Mouse (Mus musculus) lung, embryonic 16.5 days (tissue): Measurements from ENCODE around the gene Strada. TPM values are rescaled to one million over a fixed set of nuclear protein-coding genes. Genes with fewer than 3 reads are reported as not detected.
"Not testable (repeated sequence)": the region's sequence is repeated elsewhere in the genome, so short reads cannot be mapped to it uniquely, and the experiment has no call there.

Source experiments
- ATAC-seq: fragments of 200-750 bp; cut with Nextera tagmentation; 2 replicates; pipeline ENCODE4 v1.8.0; 2017; ENCODE audit warnings: low read depth, mild to moderate bottlenecking, moderate library complexity
- H3K27ac ChIP-seq: fragments of 300-500 bp; sonication (generic); 2 replicates; pipeline ENCODE4 v1.5.1; 2014; ENCODE audit warnings: mild to moderate bottlenecking, control low read depth, low read length
- H3K27me3 ChIP-seq: fragments of 300-500 bp; sonication (generic); 2 replicates; pipeline ENCODE4 v1.6.1; 2014; ENCODE audit warnings: low read depth, low read length, mixed read lengths; ENCODE audit not compliant: control insufficient read depth, insufficient read depth
- H3K36me3 ChIP-seq: fragments of 300-500 bp; sonication (generic); 2 replicates; pipeline ENCODE4 v1.6.1; 2014; ENCODE audit warnings: low read length; ENCODE audit not compliant: control insufficient read depth, insufficient read depth
- H3K4me1 ChIP-seq: fragments of 300-500 bp; sonication (generic); replicated peaks from 2 replicates; pipeline ENCODE4 v1.6.1; 2014; ENCODE audit warnings: low read length, mixed read lengths; ENCODE audit not compliant: control insufficient read depth, insufficient read depth
- H3K4me2 ChIP-seq: fragments of 300-500 bp; sonication (generic); 2 replicates; pipeline ENCODE4 v1.6.1; 2014; ENCODE audit warnings: low read depth, low read length, control low read depth
- H3K4me3 ChIP-seq: fragments of 300-500 bp; sonication (generic); 2 replicates; pipeline ENCODE4 v1.5.1; 2014; ENCODE audit warnings: mild to moderate bottlenecking, low read length, control low read depth
- H3K9ac ChIP-seq: fragments of 300-500 bp; sonication (generic); 2 replicates; pipeline ENCODE4 v1.6.1; 2014; ENCODE audit warnings: low read length, control low read depth
- H3K9me3 ChIP-seq: fragments of 300-500 bp; sonication (generic); 2 replicates; pipeline ENCODE4 v1.6.1; 2016; ENCODE audit warnings: low read length; ENCODE audit not compliant: control insufficient read depth
- WGBS: fragments of 180-500 bp; shearing (Covaris S2); extraction: QIAGEN DNeasy Blood & Tissue Kit; methylation state at CpG from one replicate; pipeline ENCODE4 v1.1.7; 2014; 5-methylcytosine and 5-hydroxymethylcytosine counted together
- polyA plus RNA-seq: library from polyadenylated mRNA; unstranded; fragments of >200 nt; fragmentation: Nextera tagmentation; extraction: Ambion mirVana; gene quantifications from 2 replicates; pipeline ENCODE4 v1.2.1, GENCODE M21; 2015

Gene Strada
- polyA plus RNA-seq, 1 experiment from 2014 or later, result 24.2 TPM

DNA sequence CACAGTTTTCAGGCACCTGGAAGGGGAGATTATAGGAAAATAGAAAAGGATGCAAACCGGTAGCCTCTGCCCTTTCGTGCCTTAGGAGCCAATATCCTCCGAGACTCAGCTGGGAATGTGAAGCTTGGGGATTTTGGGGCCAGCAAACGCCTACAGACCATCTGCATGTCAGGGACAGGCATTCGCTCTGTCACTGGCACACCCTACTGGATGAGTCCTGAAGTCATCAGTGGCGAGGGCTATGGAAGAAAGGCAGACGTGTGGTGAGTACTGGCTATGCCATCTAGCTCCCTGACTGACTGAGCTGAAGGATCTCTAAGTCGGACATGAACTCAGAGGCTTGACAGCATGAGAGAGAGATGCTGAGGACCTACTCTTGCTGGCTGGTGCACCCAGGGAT, 49.8 kb downstream of the Strada start:
- Histone ChIP-seq H3K9ac (no peak overlapping the region), H3K4me2 (no peak overlapping the region), H3K36me3 (peaks cover 52% of the 10 kb centered on the region), H3K9me3 (no peaks in the 10 kb centered on the region), H3K27me3 (no peaks in the 10 kb centered on the region), H3K4me3 (no peak overlapping the region), H3K27ac (no peak overlapping the region), H3K4me1 (no peaks in the 10 kb centered on the region)
- ATAC-seq, result no peak
- 74% methylated on average over 8 of the region's 8 CpGs for WGBS

DNA sequence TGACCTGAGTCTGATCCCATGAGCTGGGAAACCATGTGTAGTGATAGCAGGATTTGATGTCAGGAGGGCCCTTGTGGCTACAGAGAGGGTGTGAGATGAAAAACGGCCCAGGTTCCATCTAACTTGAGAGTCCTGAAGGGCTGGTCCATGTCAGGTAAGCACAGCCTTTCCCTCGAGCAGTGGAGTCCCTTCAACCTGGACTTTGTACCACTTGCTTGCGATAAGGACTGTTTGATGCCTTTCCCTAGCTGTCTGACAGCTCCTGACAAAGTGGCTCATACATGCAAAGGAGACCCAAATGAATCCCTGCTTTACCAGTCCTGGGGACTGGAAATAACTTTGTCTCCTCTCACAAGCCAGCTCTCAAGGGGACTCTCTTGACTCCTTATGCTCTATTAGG, 50.7 kb downstream of the Strada start:
- Histone ChIP-seq H3K4me3 (no peak overlapping the region), H3K27me3 (no peaks in the 10 kb centered on the region), H3K4me1 (no peaks in the 10 kb centered on the region), H3K9ac (no peak overlapping the region), H3K4me2 (no peak overlapping the region), H3K27ac (no peak overlapping the region), H3K36me3 (peaks cover 43% of the 10 kb centered on the region), H3K9me3 (no peaks in the 10 kb centered on the region)
- no peak for ATAC-seq
- WGBS, result 78% methylated on average over 3 of the region's 3 CpGs

DNA sequence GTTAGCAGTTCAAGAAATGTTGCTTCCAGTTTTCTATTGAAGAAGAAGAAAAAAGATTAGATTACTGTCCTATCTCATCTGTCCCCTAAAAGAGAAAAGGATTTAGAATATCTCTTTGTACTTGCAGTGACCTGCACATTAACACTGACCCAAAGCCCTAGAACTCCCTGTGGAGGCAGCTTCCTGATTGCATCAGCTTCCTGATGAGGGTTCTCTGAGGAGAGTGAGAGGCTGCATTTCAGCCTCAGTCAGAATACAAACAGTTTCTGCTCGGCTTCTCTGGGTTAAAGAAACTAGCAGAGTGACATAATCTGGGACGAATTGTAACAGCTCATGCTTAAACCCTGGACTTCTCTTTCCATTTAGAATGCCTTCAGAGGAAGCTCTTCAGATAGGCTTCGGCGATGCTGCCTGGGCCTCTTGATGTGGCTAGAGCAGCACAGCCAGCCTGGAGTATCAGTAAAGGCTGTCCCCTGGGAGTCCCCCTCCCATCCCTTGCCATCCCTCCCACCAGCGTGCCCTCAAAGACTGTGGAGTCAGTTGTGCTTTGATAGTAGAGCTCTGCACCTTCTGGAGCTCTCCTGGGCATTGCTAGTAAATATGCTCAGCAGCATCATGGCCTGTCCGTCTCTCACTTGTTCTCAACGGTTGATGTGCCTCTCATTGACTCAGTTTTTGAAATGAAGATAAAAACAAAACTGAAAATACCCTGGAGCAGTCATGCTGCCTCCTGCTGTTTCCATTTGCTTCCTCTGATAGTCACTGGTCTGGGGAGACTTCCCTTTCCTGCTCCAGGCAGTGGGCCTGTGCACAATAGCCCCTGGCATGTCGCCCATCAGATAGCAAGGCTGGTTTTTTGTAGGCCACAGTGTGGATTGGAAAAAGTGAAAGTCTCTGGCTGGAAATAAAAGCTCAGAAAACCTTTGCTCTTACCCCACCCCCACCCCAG, 67.1 kb downstream of the Strada start:
- H3K9ac ChIP-seq, result peak overlapping the region; percentile 58
- 26% methylated on average over 8 of the region's 8 CpGs for WGBS
- no peaks in the 10 kb centered on the region for H3K27me3 ChIP-seq
- H3K36me3 ChIP-seq, result peaks cover 2% of the 10 kb centered on the region; the same call in 1 of the 2 replicates
- ATAC-seq, result peak; percentile 96
- H3K27ac ChIP-seq, result peak overlapping the region; percentile 81
- peaks cover 14% of the 10 kb centered on the region for H3K4me1 ChIP-seq
- peak overlapping the region; percentile 33 for H3K4me2 ChIP-seq
- 0 out of 2 replicates have a peak overlapping the region, but pooled peaks have one; percentile 20 for H3K4me3 ChIP-seq
- no peaks in the 10 kb centered on the region for H3K9me3 ChIP-seq

DNA sequence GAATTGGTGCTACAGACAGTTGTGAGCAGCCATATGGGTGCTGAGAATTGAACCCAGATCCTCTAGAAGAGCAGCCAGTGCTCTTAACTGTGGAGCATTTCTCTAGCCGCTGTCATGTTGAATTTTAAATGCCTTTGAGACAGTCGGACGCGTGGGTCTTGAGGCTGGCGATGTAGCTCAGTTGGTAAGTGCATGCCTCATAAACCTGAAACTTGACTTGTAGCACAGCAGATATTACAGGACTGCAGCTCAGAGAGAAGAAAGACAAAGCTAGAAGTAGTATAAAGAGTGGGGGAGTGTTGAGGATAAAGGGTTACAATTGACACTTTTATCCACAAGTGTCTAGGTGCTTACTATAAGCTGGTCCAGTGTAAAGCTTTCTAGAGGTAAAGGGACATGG, 69.5 kb downstream of the Strada start:
- Histone ChIP-seq H3K4me2 (no peak overlapping the region), H3K4me3 (no peak overlapping the region), H3K36me3 (peaks cover 5% of the 10 kb centered on the region), H3K9me3 (no peaks in the 10 kb centered on the region), H3K9ac (no peak overlapping the region), H3K27ac (no peak overlapping the region), H3K27me3 (no peaks in the 10 kb centered on the region), H3K4me1 (peaks cover 14% of the 10 kb centered on the region)
- WGBS, result 91% methylated on average over 5 of the region's 5 CpGs
- no peak for ATAC-seq

DNA sequence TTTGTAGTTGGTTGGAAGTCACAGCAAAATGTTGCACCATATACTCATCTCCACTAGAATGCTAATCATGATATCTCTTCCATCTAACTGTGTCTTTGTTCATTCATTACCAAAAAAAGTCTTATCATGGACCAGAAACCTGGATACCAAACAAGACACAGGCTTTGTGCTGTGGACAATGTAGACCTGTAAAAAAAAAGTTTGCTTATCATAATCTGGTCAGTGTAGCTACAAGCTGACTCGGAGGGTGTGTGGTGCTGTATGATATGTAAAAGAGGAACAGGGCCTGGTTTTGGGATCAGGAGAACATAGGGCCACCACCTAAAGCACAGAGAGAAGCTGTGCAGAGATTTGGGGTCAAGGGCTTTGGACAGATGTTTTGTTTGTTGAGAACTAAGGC, 72.5 kb downstream of the Strada start:
- Histone ChIP-seq H3K4me1 (peaks cover 4% of the 10 kb centered on the region), H3K27me3 (no peaks in the 10 kb centered on the region), H3K36me3 (peaks cover 16% of the 10 kb centered on the region), H3K4me2 (no peak overlapping the region), H3K9ac (no peak overlapping the region), H3K9me3 (no peaks in the 10 kb centered on the region), H3K4me3 (no peak overlapping the region), H3K27ac (no peak overlapping the region)
- WGBS, result 86% methylated on average over 1 of the region's 1 CpGs
- no peak for ATAC-seq

DNA sequence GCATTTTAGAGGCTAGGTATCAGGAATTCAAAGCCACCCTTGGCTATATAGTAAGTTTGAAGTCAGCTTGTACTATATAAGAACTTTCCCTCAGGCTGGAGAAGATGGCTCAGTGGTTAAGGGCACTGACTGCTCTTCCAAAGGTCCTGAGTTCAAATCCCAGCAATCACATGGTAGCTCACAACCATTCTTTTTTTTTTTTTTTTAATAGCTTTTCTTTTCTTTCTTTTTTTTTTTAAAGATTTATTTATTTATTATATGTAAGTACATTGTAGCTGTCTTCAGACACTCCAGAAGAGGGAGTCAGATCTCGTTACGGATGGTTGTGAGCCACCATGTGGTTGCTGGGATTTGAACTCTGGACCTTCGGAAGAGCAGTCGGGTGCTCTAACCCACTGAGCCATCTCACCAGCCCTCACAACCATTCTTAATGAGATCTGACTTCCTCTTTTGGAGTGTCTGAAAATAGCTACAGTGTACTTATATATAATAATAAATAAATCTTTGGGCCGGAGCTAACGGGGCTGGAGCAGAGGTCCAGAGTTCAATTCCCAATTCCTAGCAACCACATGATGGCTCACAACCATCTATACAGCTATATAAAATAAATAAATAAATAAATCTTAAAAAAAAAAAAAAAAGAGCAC, 75.1 kb downstream of the Strada start:
- H3K4me2 ChIP-seq, H3K4me1 ChIP-seq, H3K4me3 ChIP-seq, H3K9ac ChIP-seq, H3K9me3 ChIP-seq, H3K27me3 ChIP-seq, H3K27ac ChIP-seq, ATAC-seq: not testable (repeated sequence)
- WGBS, result 92% methylated on average over 4 of the region's 6 CpGs
- H3K36me3 ChIP-seq, result peaks cover 21% of the 10 kb centered on the region

DNA sequence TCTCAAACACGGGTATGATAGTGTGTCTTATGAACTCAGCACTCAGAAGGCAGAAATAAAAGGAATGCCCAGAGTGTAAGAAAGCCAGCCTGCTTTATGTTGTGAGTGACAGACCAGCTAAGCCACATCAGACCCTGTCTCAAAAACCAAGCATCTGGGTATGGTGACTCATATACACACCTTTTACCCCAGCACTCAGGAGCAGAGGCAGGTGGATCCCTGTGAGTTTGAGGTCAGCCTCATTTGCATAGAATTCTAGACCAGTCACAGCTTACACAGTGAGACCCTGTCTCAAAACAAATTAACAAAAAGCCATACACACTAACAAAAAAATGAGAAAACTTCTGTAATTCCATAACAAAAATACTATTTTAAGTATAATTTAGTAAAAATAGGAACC, 76.1 kb downstream of the Strada start:
- no peak for ATAC-seq

DNA sequence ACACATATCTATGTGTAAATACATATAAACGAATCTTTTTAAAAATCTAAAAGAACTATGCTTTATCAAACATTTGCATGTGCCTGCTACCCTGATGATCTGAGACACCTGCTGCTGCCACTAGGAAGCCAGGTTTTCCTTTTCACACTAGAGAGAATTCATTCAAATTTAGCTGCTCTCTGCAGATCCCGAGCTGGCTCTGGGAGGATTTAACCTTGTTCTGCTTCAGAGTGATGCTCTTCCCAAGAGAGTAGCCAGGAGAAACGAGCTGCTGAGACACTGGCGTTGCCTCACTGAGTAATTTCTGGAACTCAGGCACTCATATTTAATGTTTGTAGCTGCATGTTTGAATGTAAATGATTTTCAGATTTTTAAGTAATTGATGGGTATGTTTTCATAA, 77.2 kb downstream of the Strada start:
- H3K9me3 ChIP-seq, result no peaks in the 10 kb centered on the region
- no peaks in the 10 kb centered on the region for H3K27me3 ChIP-seq
- no peak overlapping the region for H3K4me2 ChIP-seq
- no peak overlapping the region for H3K27ac ChIP-seq
- no peak overlapping the region for H3K9ac ChIP-seq
- ATAC-seq, result no peak
- WGBS, result 74% methylated on average over 4 of the region's 4 CpGs
- H3K4me3 ChIP-seq, result no peak overlapping the region
- no peaks in the 10 kb centered on the region for H3K4me1 ChIP-seq
- peaks cover 22% of the 10 kb centered on the region for H3K36me3 ChIP-seq

More for the DNA sequence above, 76.1 kb downstream of the Strada start:
- Histone ChIP-seq H3K9ac (no peak overlapping the region), H3K27me3 (no peaks in the 10 kb centered on the region), H3K9me3 (no peaks in the 10 kb centered on the region), H3K36me3 (peaks cover 21% of the 10 kb centered on the region), H3K27ac (no peak overlapping the region), H3K4me2 (no peak overlapping the region), H3K4me1 (no peaks in the 10 kb centered on the region), H3K4me3 (no peak overlapping the region)
- WGBS, result 57% methylated on average over 1 of the region's 1 CpGs

DNA sequence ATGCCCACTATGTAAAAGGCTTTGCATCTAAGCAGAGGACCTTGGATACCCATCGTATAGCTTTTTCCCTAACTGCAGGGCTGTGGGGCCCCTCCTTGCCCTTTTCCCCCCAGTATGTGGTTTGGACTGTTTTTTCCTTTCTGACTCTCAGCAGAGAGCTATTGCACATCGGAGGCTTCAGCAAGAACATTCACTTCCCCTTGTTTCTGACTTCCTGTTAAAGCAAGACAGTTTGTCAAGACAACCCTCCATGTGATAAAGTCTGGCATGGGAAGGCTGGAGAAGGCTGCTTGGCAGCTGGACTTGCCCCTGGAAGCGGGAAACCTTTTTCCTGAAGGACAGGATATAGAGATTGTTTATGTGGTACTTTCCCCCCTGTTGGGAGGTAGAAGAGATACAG, 79.2 kb downstream of the Strada start:
- H3K9me3 ChIP-seq, result no peaks in the 10 kb centered on the region
- no peak overlapping the region for H3K4me2 ChIP-seq
- H3K27ac ChIP-seq, result peak overlapping the region; percentile 54
- peak; percentile 51 for ATAC-seq
- H3K9ac ChIP-seq, result no peak overlapping the region
- H3K4me3 ChIP-seq, result no peak overlapping the region
- H3K36me3 ChIP-seq, result peaks cover 25% of the 10 kb centered on the region
- no peaks in the 10 kb centered on the region for H3K4me1 ChIP-seq
- no peaks in the 10 kb centered on the region for H3K27me3 ChIP-seq
- 55% methylated on average over 3 of the region's 3 CpGs for WGBS
